Mouse (Mus musculus) neural tube, embryonic 13.5 days (tissue): ENCODE results near the gene Zfp169. TPM values are rescaled to one million over a fixed set of nuclear protein-coding genes. Genes with fewer than 3 reads are reported as not detected.

Experiments
- ATAC-seq: fragments of 200-750 bp; cut with Nextera tagmentation; 2 replicates; pipeline ENCODE4 v1.8.0; 2017; ENCODE audit warnings: low read depth, mild to moderate bottlenecking, moderate TSS enrichment, moderate library complexity
- H3K27ac ChIP-seq: fragments of 300-500 bp; sonication (generic); replicated peaks from 2 replicates; pipeline ENCODE4 v1.5.1; 2015; ENCODE audit warnings: moderate library complexity, mild to moderate bottlenecking, inconsistent platforms
- H3K27me3 ChIP-seq: fragments of 300-500 bp; sonication (generic); 2 replicates; pipeline ENCODE4 v1.6.1; 2015; ENCODE audit warnings: mild to moderate bottlenecking, inconsistent platforms
- H3K36me3 ChIP-seq: fragments of 300-500 bp; sonication (generic); 2 replicates; pipeline ENCODE4 v1.6.1; 2015; ENCODE audit warnings: mild to moderate bottlenecking, inconsistent platforms
- H3K4me1 ChIP-seq: fragments of 300-500 bp; sonication (generic); replicated peaks from 2 replicates; pipeline ENCODE4 v1.6.1; 2015; ENCODE audit warnings: inconsistent platforms
- H3K4me2 ChIP-seq: fragments of 300-500 bp; sonication (generic); 2 replicates; pipeline ENCODE4 v1.6.1; 2015; ENCODE audit warnings: inconsistent platforms, mild to moderate bottlenecking, moderate library complexity
- H3K4me3 ChIP-seq: fragments of 300-500 bp; sonication (generic); 2 replicates; pipeline ENCODE4 v1.5.1; 2015; ENCODE audit warnings: mild to moderate bottlenecking, inconsistent platforms
- H3K9ac ChIP-seq: fragments of 300-500 bp; sonication (generic); 2 replicates; pipeline ENCODE4 v1.6.1; 2015; ENCODE audit warnings: moderate library complexity, mild to moderate bottlenecking, inconsistent platforms
- H3K9me3 ChIP-seq: fragments of 300-500 bp; sonication (generic); 2 replicates; pipeline ENCODE4 v1.6.1; 2016; ENCODE audit warnings: inconsistent platforms
- WGBS: fragments of 180-500 bp; shearing (Covaris S2); methylation state at CpG from one replicate; pipeline ENCODE4 v1.1.7; 2015; 5-methylcytosine and 5-hydroxymethylcytosine counted together
- polyA plus RNA-seq: library from polyadenylated mRNA; unstranded; fragments of >200 nt; fragmentation: Nextera tagmentation; extraction: Ambion mirVana; gene quantifications from 2 replicates; pipeline ENCODE4 v1.2.1, GENCODE M21; 2015

Gene Zfp169
- 4.8 and 5.4 TPM in 2 replicates for polyA plus RNA-seq

- H3K4me2 ChIP-seq, result peak within 1 kb of the TSS; percentile 94
- WGBS, result 2% methylated on average over 34 of the region's 34 CpGs
These were observed at the start of gene Zfp169, which contains the start of gene A830005F24Rik for GRCm38 (mm10) chr13:48513003-48513929. Gene Zfp169, minus strand, starts transcription at chr13:48513451. Gene A830005F24Rik, plus strand, starts transcription at chr13:48513570.

GRCm38 (mm10) chr13:48562336-48562735, 49.1 kb upstream of the Zfp169 start:
- peaks cover 6% of the 10 kb centered on the region for H3K4me1 ChIP-seq
- ATAC-seq, result no peak
- H3K4me2 ChIP-seq, result no peak overlapping the region
- no peaks in the 10 kb centered on the region for H3K36me3 ChIP-seq
- H3K4me3 ChIP-seq, result no peak overlapping the region
- 87% methylated on average over 5 of the region's 5 CpGs for WGBS
- no peaks in the 10 kb centered on the region for H3K27me3 ChIP-seq
- H3K27ac ChIP-seq, result no peak overlapping the region
- H3K9me3 ChIP-seq, result no peaks in the 10 kb centered on the region; the same call in 1 of the 2 replicates
- no peak overlapping the region for H3K9ac ChIP-seq

More at GRCm38 (mm10) chr13:48513003-48513929, at the start of gene Zfp169, which contains the start of gene A830005F24Rik:
- H3K27me3 ChIP-seq, result no peaks in the 10 kb centered on the region
- H3K36me3 ChIP-seq, result no peaks in the 10 kb centered on the region
- peaks cover 18% of the 10 kb centered on the region for H3K4me1 ChIP-seq
- H3K9ac ChIP-seq, result peak within 1 kb of the TSS; percentile 92
- 0 out of 2 replicates have a peak within 1 kb of the TSS, but pooled peaks have one; percentile 49 for H3K27ac ChIP-seq
- peak; percentile 99 for ATAC-seq
- no peaks in the 10 kb centered on the region; the same call in 1 of the 2 replicates for H3K9me3 ChIP-seq
- H3K4me3 ChIP-seq, result peak within 1 kb of the TSS; percentile 89

- Histone ChIP-seq H3K4me2 (no peak overlapping the region), H3K4me1 (peaks cover 6% of the 10 kb centered on the region), H3K9me3 (no peaks in the 10 kb centered on the region; the same call in 1 of the 2 replicates), H3K27me3 (no peaks in the 10 kb centered on the region), H3K36me3 (no peaks in the 10 kb centered on the region), H3K4me3 (no peak overlapping the region), H3K27ac (no peak overlapping the region), H3K9ac (no peak overlapping the region)
- no peak for ATAC-seq
- 91% methylated on average over 2 of the region's 2 CpGs for WGBS
These were observed 48.2 kb upstream of the Zfp169 start for GRCm38 (mm10) chr13:48561481-48561880.

- Histone ChIP-seq H3K4me1 (peaks cover 24% of the 10 kb centered on the region), H3K27me3 (no peaks in the 10 kb centered on the region), H3K27ac (no peak overlapping the region), H3K36me3 (no peaks in the 10 kb centered on the region), H3K4me3 (no peak overlapping the region), H3K4me2 (no peak overlapping the region), H3K9ac (no peak overlapping the region), H3K9me3 (no peaks in the 10 kb centered on the region; the same call in 1 of the 2 replicates)
- no peak for ATAC-seq
- WGBS, result 83% methylated on average over 1 of the region's 1 CpGs
These were observed 42.7 kb upstream of the Zfp169 start for GRCm38 (mm10) chr13:48555976-48556375.

- Histone ChIP-seq H3K4me1 (peaks cover 24% of the 10 kb centered on the region), H3K27ac (no peak overlapping the region), H3K27me3 (no peaks in the 10 kb centered on the region), H3K4me3 (no peak overlapping the region), H3K36me3 (no peaks in the 10 kb centered on the region), H3K4me2 (no peak overlapping the region), H3K9me3 (no peaks in the 10 kb centered on the region; the same call in 1 of the 2 replicates), H3K9ac (no peak overlapping the region)
- WGBS, result 75% methylated on average over 1 of the region's 1 CpGs
- ATAC-seq, result no peak
These were observed 41.3 kb upstream of the Zfp169 start for GRCm38 (mm10) chr13:48554552-48554951.

- Histone ChIP-seq H3K9me3 (no peaks in the 10 kb centered on the region; the same call in 1 of the 2 replicates), H3K27me3 (no peaks in the 10 kb centered on the region), H3K4me3 (no peak overlapping the region), H3K36me3 (no peaks in the 10 kb centered on the region), H3K27ac (peak overlapping the region; percentile 87), H3K4me2 (0 out of 2 replicates have a peak overlapping the region, but pooled peaks have one; percentile 35), H3K4me1 (peaks cover 24% of the 10 kb centered on the region), H3K9ac (no peak overlapping the region)
- WGBS, result 48% methylated on average over 5 of the region's 5 CpGs
- ATAC-seq, result no peak
These were observed 40.3 kb upstream of the Zfp169 start for GRCm38 (mm10) chr13:48553511-48553910.

- Histone ChIP-seq H3K9ac (peak overlapping the region; percentile 43; the same call in 1 of the 2 replicates), H3K36me3 (no peaks in the 10 kb centered on the region), H3K9me3 (no peaks in the 10 kb centered on the region), H3K4me2 (peak overlapping the region; percentile 35), H3K27ac (peak overlapping the region; percentile 87), H3K4me3 (peak overlapping the region; percentile 1; the same call in 1 of the 2 replicates), H3K27me3 (no peaks in the 10 kb centered on the region), H3K4me1 (peaks cover 24% of the 10 kb centered on the region)
- 68% methylated on average over 21 of the region's 21 CpGs for WGBS
- peak; percentile 84 for ATAC-seq
These were observed 39.2 kb upstream of the Zfp169 start for GRCm38 (mm10) chr13:48552181-48553090.

GRCm38 (mm10) chr13:48548296-48548695, 35.0 kb upstream of the Zfp169 start:
- no peak overlapping the region for H3K9ac ChIP-seq
- H3K4me2 ChIP-seq, result no peak overlapping the region
- no peaks in the 10 kb centered on the region for H3K9me3 ChIP-seq
- peaks cover 38% of the 10 kb centered on the region for H3K4me1 ChIP-seq
- no peak overlapping the region for H3K4me3 ChIP-seq
- H3K27ac ChIP-seq, result no peak overlapping the region
- H3K27me3 ChIP-seq, result no peaks in the 10 kb centered on the region
- ATAC-seq, result no peak
- WGBS, result 93% methylated on average over 5 of the region's 5 CpGs
- H3K36me3 ChIP-seq, result no peaks in the 10 kb centered on the region

- Histone ChIP-seq H3K27me3 (no peaks in the 10 kb centered on the region), H3K4me3 (no peak overlapping the region), H3K36me3 (no peaks in the 10 kb centered on the region), H3K27ac (no peak overlapping the region), H3K9me3 (no peaks in the 10 kb centered on the region), H3K4me2 (no peak overlapping the region), H3K9ac (no peak overlapping the region), H3K4me1 (peaks cover 34% of the 10 kb centered on the region)
- ATAC-seq, result no peak
- 91% methylated on average over 6 of the region's 6 CpGs for WGBS
These were observed 34.4 kb upstream of the Zfp169 start for GRCm38 (mm10) chr13:48547623-48548022.

GRCm38 (mm10) chr13:48546330-48546917, 33.2 kb upstream of the Zfp169 start:
- ATAC-seq, result peak; percentile 98
- Histone ChIP-seq H3K9me3 (no peaks in the 10 kb centered on the region), H3K4me2 (peak overlapping the region; percentile 53), H3K36me3 (no peaks in the 10 kb centered on the region), H3K4me1 (peaks cover 32% of the 10 kb centered on the region), H3K4me3 (peak overlapping the region; percentile 96), H3K27me3 (no peaks in the 10 kb centered on the region), H3K27ac (peak overlapping the region; percentile 100), H3K9ac (peak overlapping the region; percentile 99)
- whole genome bisulfite sequencing, result under 1% methylated on average over 70 of the region's 72 CpGs
